Mouse (Mus musculus) limb, embryonic 13.5 days (tissue): ENCODE measurements at regions not wholly inside any gene's neighbourhood (a gene's known extent, or its start where the extent isn't known, plus 50 kb on each side); places are given as distances from the start of the nearest gene placed in this dataset.
"Not testable (repeated sequence)": the region's sequence is repeated elsewhere in the genome, so short reads cannot be mapped to it uniquely, and the experiment has no call there.

ENCODE experiments used
- ATAC-seq: fragments of 200-750 bp; cut with Nextera tagmentation; 2 replicates; pipeline ENCODE4 v1.8.0; 2017; ENCODE audit warnings: low read depth, moderate number of reproducible peaks, moderate TSS enrichment; ENCODE audit not compliant: low FRiP score
- H3K27ac ChIP-seq: fragments of 300-500 bp; sonication (generic); 2 replicates; pipeline ENCODE4 v1.5.1; 2015; ENCODE audit warnings: inconsistent platforms, mild to moderate bottlenecking, moderate library complexity
- H3K27me3 ChIP-seq: fragments of 300-500 bp; sonication (generic); 2 replicates; pipeline ENCODE4 v1.6.1; 2015; ENCODE audit warnings: mild to moderate bottlenecking, inconsistent platforms
- H3K36me3 ChIP-seq: fragments of 300-500 bp; sonication (generic); 2 replicates; pipeline ENCODE4 v1.6.1; 2015; ENCODE audit warnings: inconsistent platforms, mild to moderate bottlenecking, moderate library complexity
- H3K4me1 ChIP-seq: fragments of 300-500 bp; sonication (generic); 2 replicates; pipeline ENCODE4 v1.6.1; 2015; ENCODE audit warnings: inconsistent platforms
- H3K4me2 ChIP-seq: fragments of 300-500 bp; sonication (generic); replicated peaks from 2 replicates; pipeline ENCODE4 v1.6.1; 2015; ENCODE audit warnings: inconsistent platforms, mild to moderate bottlenecking, moderate library complexity
- H3K4me3 ChIP-seq: fragments of 300-500 bp; sonication (generic); 2 replicates; pipeline ENCODE4 v1.5.1; 2015; ENCODE audit warnings: moderate library complexity, mild to moderate bottlenecking, inconsistent platforms
- H3K9ac ChIP-seq: fragments of 300-500 bp; sonication (generic); 2 replicates; pipeline ENCODE4 v1.6.1; 2015; ENCODE audit warnings: mild to moderate bottlenecking, inconsistent platforms
- H3K9me3 ChIP-seq: fragments of 300-500 bp; sonication (generic); 2 replicates; pipeline ENCODE4 v1.6.1; 2016; ENCODE audit warnings: inconsistent platforms
- WGBS: fragments of 180-500 bp; shearing (Covaris S2); methylation state at CpG from one replicate; pipeline ENCODE4 v1.1.7; 2015; 5-methylcytosine and 5-hydroxymethylcytosine counted together

- H3K4me2 ChIP-seq, result no peak overlapping the region
- no peaks in the 10 kb centered on the region for H3K27me3 ChIP-seq
- no peak for ATAC-seq
- H3K4me1 ChIP-seq, result peaks cover 12% of the 10 kb centered on the region; the same call in 1 of the 2 replicates
- 96% methylated on average over 2 of the region's 2 CpGs for WGBS
- H3K9me3 ChIP-seq, result no peaks in the 10 kb centered on the region
- H3K27ac ChIP-seq, result no peak overlapping the region
- no peak overlapping the region for H3K4me3 ChIP-seq
- H3K36me3 ChIP-seq, result no peaks in the 10 kb centered on the region
- H3K9ac ChIP-seq, result no peak overlapping the region
Observed at GRCm38 (mm10) chr7:82101314-82101713, 72.3 kb upstream of the Sh3gl3 start.

- Histone ChIP-seq H3K9ac (no peak overlapping the region), H3K4me1 (peaks cover 30% of the 10 kb centered on the region), H3K27ac (no peak overlapping the region), H3K4me3 (no peak overlapping the region), H3K36me3 (no peaks in the 10 kb centered on the region), H3K4me2 (no peak overlapping the region), H3K27me3 (no peaks in the 10 kb centered on the region), H3K9me3 (no peaks in the 10 kb centered on the region)
- ATAC-seq, result no peak
- WGBS, result 83% methylated on average over 5 of the region's 5 CpGs
Observed at GRCm38 (mm10) chr7:82105631-82106030, 68.0 kb upstream of the Sh3gl3 start.

- Histone ChIP-seq H3K4me1 (peaks cover 23% of the 10 kb centered on the region), H3K4me2 (peak overlapping the region; percentile 12), H3K27ac (peak overlapping the region; percentile 52; the same call in 1 of the 2 replicates)
- H3K27me3 ChIP-seq, H3K4me3 ChIP-seq, H3K9ac ChIP-seq, ATAC-seq, H3K9me3 ChIP-seq, H3K36me3 ChIP-seq: not testable (repeated sequence)
Observed at GRCm38 (mm10) chr7:82109141-82109540, 64.5 kb upstream of the Sh3gl3 start.

- 9% methylated on average over 5 of the region's 5 CpGs for WGBS
- H3K9me3 ChIP-seq, result no peaks in the 10 kb centered on the region
- peak overlapping the region; percentile 12 for H3K4me2 ChIP-seq
- peak; percentile 82 for ATAC-seq
- no peak overlapping the region for H3K9ac ChIP-seq
- H3K27ac ChIP-seq, result peak overlapping the region; percentile 52; the same call in 1 of the 2 replicates
- no peak overlapping the region for H3K4me3 ChIP-seq
- H3K36me3 ChIP-seq, result no peaks in the 10 kb centered on the region
- H3K27me3 ChIP-seq, result no peaks in the 10 kb centered on the region
- H3K4me1 ChIP-seq, result peaks cover 24% of the 10 kb centered on the region
Observed at GRCm38 (mm10) chr7:82109550-82109949, 64.1 kb upstream of the Sh3gl3 start.

- Histone ChIP-seq H3K9ac (no peak overlapping the region), H3K27ac (peak overlapping the region; percentile 48; the same call in 1 of the 2 replicates), H3K9me3 (no peaks in the 10 kb centered on the region), H3K4me1 (peaks cover 28% of the 10 kb centered on the region), H3K4me2 (peak overlapping the region; percentile 12), H3K27me3 (no peaks in the 10 kb centered on the region), H3K4me3 (no peak overlapping the region), H3K36me3 (no peaks in the 10 kb centered on the region)
- 35% methylated on average over 8 of the region's 8 CpGs for WGBS
- ATAC-seq, result no peak; the same call in 1 of the 2 replicates
Observed at GRCm38 (mm10) chr7:82109977-82110376, 63.7 kb upstream of the Sh3gl3 start.

GRCm38 (mm10) chr7:82112046-82112445 lies 61.6 kb upstream of the Sh3gl3 start:
- Histone ChIP-seq H3K9me3 (no peaks in the 10 kb centered on the region), H3K36me3 (no peaks in the 10 kb centered on the region), H3K4me3 (no peak overlapping the region), H3K4me2 (no peak overlapping the region), H3K4me1 (peaks cover 31% of the 10 kb centered on the region), H3K27me3 (no peaks in the 10 kb centered on the region), H3K27ac (no peak overlapping the region; the same call in 1 of the 2 replicates), H3K9ac (no peak overlapping the region)
- 54% methylated on average over 6 of the region's 6 CpGs for WGBS
- ATAC-seq, result no peak

- H3K4me3 ChIP-seq, result no peak overlapping the region
- H3K36me3 ChIP-seq, result no peaks in the 10 kb centered on the region
- 76% methylated on average over 6 of the region's 6 CpGs for WGBS
- H3K9ac ChIP-seq, result no peak overlapping the region
- peaks cover 13% of the 10 kb centered on the region for H3K4me1 ChIP-seq
- H3K4me2 ChIP-seq, result no peak overlapping the region
- ATAC-seq, result no peak
- no peaks in the 10 kb centered on the region for H3K9me3 ChIP-seq
- H3K27me3 ChIP-seq, result no peaks in the 10 kb centered on the region
- no peak overlapping the region for H3K27ac ChIP-seq
Observed at GRCm38 (mm10) chr7:82115646-82116045, 58.0 kb upstream of the Sh3gl3 start.

GRCm38 (mm10) chr7:82119266-82119665 lies 54.4 kb upstream of the Sh3gl3 start:
- WGBS, result 12% methylated on average over 2 of the region's 2 CpGs
- H3K36me3 ChIP-seq, result no peaks in the 10 kb centered on the region
- H3K27me3 ChIP-seq, result no peaks in the 10 kb centered on the region
- no peak overlapping the region for H3K4me3 ChIP-seq
- peaks cover 9% of the 10 kb centered on the region for H3K4me1 ChIP-seq
- H3K9me3 ChIP-seq, result no peaks in the 10 kb centered on the region
- ATAC-seq, result no peak
- H3K9ac ChIP-seq, result no peak overlapping the region
- no peak overlapping the region for H3K4me2 ChIP-seq
- no peak overlapping the region for H3K27ac ChIP-seq

GRCm38 (mm10) chr7:82119866-82120265 lies 53.8 kb upstream of the Sh3gl3 start:
- no peaks in the 10 kb centered on the region for H3K9me3 ChIP-seq
- no peak overlapping the region for H3K27ac ChIP-seq
- 58% methylated on average over 9 of the region's 9 CpGs for WGBS
- peaks cover 4% of the 10 kb centered on the region for H3K4me1 ChIP-seq
- no peak overlapping the region for H3K9ac ChIP-seq
- H3K27me3 ChIP-seq, result no peaks in the 10 kb centered on the region
- H3K4me2 ChIP-seq, result no peak overlapping the region
- no peak overlapping the region for H3K4me3 ChIP-seq
- no peak for ATAC-seq
- H3K36me3 ChIP-seq, result no peaks in the 10 kb centered on the region

- Histone ChIP-seq H3K4me3 (no peak overlapping the region), H3K27me3 (no peaks in the 10 kb centered on the region), H3K4me2 (no peak overlapping the region), H3K27ac (no peak overlapping the region), H3K9ac (no peak overlapping the region), H3K9me3 (no peaks in the 10 kb centered on the region), H3K36me3 (no peaks in the 10 kb centered on the region), H3K4me1 (no peaks in the 10 kb centered on the region)
- WGBS, result 0% methylated on average over 1 of the region's 1 CpGs
- no peak for ATAC-seq
Observed at GRCm38 (mm10) chr7:82121746-82122145, 51.9 kb upstream of the Sh3gl3 start.
